8 mouse cellular contexts compared by ENCODE assay signal in the genomic region with DNA sequence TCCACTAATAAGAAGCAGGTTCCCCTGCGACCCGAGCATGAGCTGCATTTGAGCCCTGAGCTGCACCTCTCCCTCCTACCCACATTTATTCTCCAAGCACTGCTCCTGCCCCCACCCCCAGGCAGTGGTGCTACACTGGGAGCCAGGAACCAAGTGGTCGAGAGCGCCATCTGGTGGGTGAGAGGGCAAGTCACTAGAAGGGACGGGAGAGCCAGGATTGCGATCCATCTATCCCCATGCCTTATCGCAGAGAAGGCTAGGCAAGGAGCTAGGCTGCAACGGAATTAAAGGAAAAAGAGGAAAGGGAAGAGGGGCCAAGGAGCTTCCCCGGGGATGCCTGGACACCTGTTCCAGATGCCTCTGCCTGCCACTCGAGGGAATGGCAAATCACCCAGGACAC.
DNase-seq lines count a peak whose midpoint lies in the region; ATAC-seq and TF ChIP-seq lines count a peak whose summit lies in the region.

No protein-coding gene starts in this region.

- no peaks in the 10 kb centered on the region for H3K27me3 ChIP-seq in CH12.LX (replicated peaks)
- H3K27me3 ChIP-seq in heart, postnatal 0 days (ENCODE audit: control insufficient read depth, insufficient read depth, low read length), result no peaks in the 10 kb centered on the region
- no peaks in the 10 kb centered on the region for H3K27me3 ChIP-seq in lung, embryonic 14.5 days (ENCODE audit: insufficient read depth, low read length)

- peak; percentile 61 for TF ChIP-seq RAD21 in CH12.LX (IDR thresholded peaks at IDR 0.05; ENCODE audit: low read depth, low read length)

- H3K36me3 ChIP-seq in CH12.LX (replicated peaks in 1 of 2; ENCODE audit: control insufficient read depth in 1 of 2, insufficient read depth in 1 of 2, low read length in 1 of 2), result no peaks in the 10 kb centered on the region
- no peaks in the 10 kb centered on the region for H3K36me3 ChIP-seq in heart, postnatal 0 days (replicated peaks; ENCODE audit: control insufficient read depth, insufficient read depth, low read length)
- no peaks in the 10 kb centered on the region for H3K36me3 ChIP-seq in lung, embryonic 14.5 days (ENCODE audit: insufficient read depth)

- in situ Hi-C loops in CH12.LX (cut with MboI; ENCODE audit: low pct_ligation_motif_present, low pct_unique_long_range_greater_than_20kb, low sequenced_read_pairs), result no loop called here

- DNase-seq in CH12.LX (ENCODE audit: extremely low read depth), result peak; percentile 86
- peak; percentile 60 for DNase-seq in brain, embryonic 18.5 days (ENCODE audit: low read depth, low spot score)
- DNase-seq in heart, postnatal 0 days (ENCODE audit: low spot score), result peak; percentile 71
- peak; percentile 94 for DNase-seq in kidney, postnatal 4 days
- peak; percentile 88 for DNase-seq in lung, embryonic 14.5 days
- peak; percentile 65 for DNase-seq in ovary, adult 18-20 months (ENCODE audit: low spot score)
- DNase-seq in thymus, postnatal 0 days (ENCODE audit: low spot score), result peak; percentile 72

- H3K9ac ChIP-seq in CH12.LX (ENCODE audit: insufficient read depth, low read depth), result no peak overlapping the region
- no peak overlapping the region for H3K9ac ChIP-seq in heart, postnatal 0 days (replicated peaks; ENCODE audit: low read depth, low read length)
- no peak overlapping the region for H3K9ac ChIP-seq in lung, embryonic 14.5 days

- H3K9me3 ChIP-seq in CH12.LX (replicated peaks; ENCODE audit: low read length), result no peaks in the 10 kb centered on the region
- H3K9me3 ChIP-seq in heart, postnatal 0 days (replicated peaks; ENCODE audit: control insufficient read depth, low read length), result no peaks in the 10 kb centered on the region
- no peaks in the 10 kb centered on the region for H3K9me3 ChIP-seq in lung, embryonic 14.5 days (ENCODE audit: low read depth, low read length)

- ATAC-seq in erythroid progenitor cell, adult 5-6 weeks (replicated peaks; ENCODE audit: low FRiP score, poor library complexity, severe bottlenecking), result peak; percentile 66
- ATAC-seq in heart, postnatal 0 days (ENCODE audit: insufficient read depth, low read depth), result peak; percentile 63; the same call in 1 of the 2 replicates
- peak; percentile 54; the same call in 1 of the 2 replicates for ATAC-seq in lung, embryonic 14.5 days (ENCODE audit: insufficient read depth)

- H3K4me2 ChIP-seq in CH12.LX (ENCODE audit: insufficient read depth, low read depth, poor library complexity, severe bottlenecking), result peak overlapping the region; percentile 55
- no peak overlapping the region for H3K4me2 ChIP-seq in heart, postnatal 0 days (ENCODE audit: low read depth, low read length)
- no peak overlapping the region for H3K4me2 ChIP-seq in lung, embryonic 14.5 days

- peaks cover 19 to 60% of the 10 kb centered on the region in 2 experiments for H3K4me1 ChIP-seq in CH12.LX (ENCODE audit: control insufficient read depth in 1 of 2, insufficient read depth in 2 of 2)
- H3K4me1 ChIP-seq in heart, postnatal 0 days (ENCODE audit: control insufficient read depth, insufficient read depth), result 0 out of 2 replicates have a peak, but pooled peaks cover 4% of the 10 kb centered on the region
- no peaks in the 10 kb centered on the region for H3K4me1 ChIP-seq in lung, embryonic 14.5 days (ENCODE audit: insufficient read depth)

- WGBS in heart, postnatal 0 days, result 3% methylated on average over 10 of the region's 10 CpGs
- WGBS in lung, embryonic 14.5 days, result 7% methylated on average over 10 of the region's 10 CpGs

- H3K4me3 ChIP-seq in CH12.LX (replicated peaks in 1 of 3; ENCODE audit: low read depth in 2 of 3, low read length in 2 of 3, poor library complexity in 1 of 3), result peak overlapping the region in 1 of 3 experiments; percentile 21
- no peak overlapping the region for H3K4me3 ChIP-seq in heart, postnatal 0 days (ENCODE audit: low read depth, low read length)
- no peak overlapping the region for H3K4me3 ChIP-seq in lung, embryonic 14.5 days (ENCODE audit: low read depth, low read length)

- dilution Hi-C loops in CH12.LX (cut with MboI; ENCODE audit: extremely low pct_ligation_motif_present, extremely low pct_unique_long_range_greater_than_20kb, low sequenced_read_pairs), result no loop called here

- H3K27ac ChIP-seq in CH12.LX (ENCODE audit: insufficient read depth, low read depth), result no peak overlapping the region
- H3K27ac ChIP-seq in heart, postnatal 0 days (ENCODE audit: low read depth), result no peak overlapping the region
- no peak overlapping the region for H3K27ac ChIP-seq in lung, embryonic 14.5 days (ENCODE audit: low read depth)

- TF ChIP-seq CTCF in CH12.LX (conservative IDR thresholded peaks at IDR 0.05 in 1 of 2, IDR thresholded peaks at IDR 0.05 in 1 of 2; ENCODE audit: low read depth in 2 of 2, low read length in 2 of 2), result peak; percentile 46 to 83
- TF ChIP-seq CTCF in heart, postnatal 0 days (IDR thresholded peaks at IDR 0.05; ENCODE audit: low read depth), result peak; percentile 91
- peak; percentile 92 for TF ChIP-seq CTCF in lung, embryonic 14.5 days (IDR thresholded peaks at IDR 0.05; ENCODE audit: low read depth)

- TF ChIP-seq POLR2A in CH12.LX (IDR thresholded peaks at IDR 0.05; ENCODE audit: low read depth, low read length), result no peak

- no peak for TF ChIP-seq EP300 in CH12.LX (IDR thresholded peaks at IDR 0.05; ENCODE audit: low read length)
- no peak for TF ChIP-seq EP300 in heart, postnatal 0 days (IDR thresholded peaks at IDR 0.05; ENCODE audit: low read depth)

- H3K79me2 ChIP-seq in CH12.LX (replicated peaks; ENCODE audit: control insufficient read depth, extremely low read depth, insufficient read depth, poor library complexity, severe bottlenecking), result no peaks in the 10 kb centered on the region

TF ChIP-seq in CH12.LX, 34 proteins besides CTCF, POLR2A, EP300 and RAD21:
- TF ChIP-seq CHD2 (IDR thresholded peaks at IDR 0.05; ENCODE audit: low read length), result no peak
- no peak for TF ChIP-seq E2F4 (IDR thresholded peaks at IDR 0.05; ENCODE audit: insufficient replicate concordance, low read depth, low read length)
- no peak for TF ChIP-seq JUN (IDR thresholded peaks at IDR 0.05; ENCODE audit: insufficient read depth, low read depth, low read length)
- TF ChIP-seq SMC3 (IDR thresholded peaks at IDR 0.05; ENCODE audit: low read depth, low read length), result peak; percentile 75
- no peak for TF ChIP-seq JUND (conservative IDR thresholded peaks at IDR 0.05; ENCODE audit: low read depth, low read length)
- no peak for TF ChIP-seq ELF1 (IDR thresholded peaks at IDR 0.05; ENCODE audit: low read depth, low read length)
- TF ChIP-seq MAZ (IDR thresholded peaks at IDR 0.05; ENCODE audit: low read depth, low read length), result 0 out of 2 replicates have a peak, but pooled peaks have one; percentile 45
